Mouse (Mus musculus) embryonic facial prominence, embryonic 12.5 days (tissue): ENCODE results near the gene St6galnac3. TPM values are rescaled to one million over a fixed set of nuclear protein-coding genes. Genes with fewer than 3 reads are reported as not detected.

Experiments
- ATAC-seq: fragments of 200-750 bp; cut with Nextera tagmentation; 2 replicates; pipeline ENCODE4 v1.8.0; 2017; ENCODE audit not compliant: insufficient number of reproducible peaks, insufficient read depth, low FRiP score, low TSS enrichment
- H3K27ac ChIP-seq: fragments of 300-500 bp; sonication (generic); 2 replicates; pipeline ENCODE4 v1.5.1; 2016; ENCODE audit warnings: mild to moderate bottlenecking
- H3K27me3 ChIP-seq: fragments of 300-500 bp; sonication (generic); 2 replicates; pipeline ENCODE4 v1.6.1; 2016; ENCODE audit warnings: mild to moderate bottlenecking, moderate library complexity
- H3K36me3 ChIP-seq: fragments of 300-500 bp; sonication (generic); 2 replicates; pipeline ENCODE4 v1.6.1; 2016; ENCODE audit warnings: mild to moderate bottlenecking
- H3K4me1 ChIP-seq: fragments of 300-500 bp; sonication (generic); 2 replicates; pipeline ENCODE4 v1.6.1; 2016
- H3K4me2 ChIP-seq: fragments of 300-500 bp; sonication (generic); replicated peaks from 2 replicates; pipeline ENCODE4 v1.6.1; 2016; ENCODE audit warnings: mild to moderate bottlenecking, moderate library complexity
- H3K4me3 ChIP-seq: fragments of 300-500 bp; sonication (generic); 2 replicates; pipeline ENCODE4 v1.5.1; 2016; ENCODE audit warnings: mild to moderate bottlenecking
- H3K9ac ChIP-seq: fragments of 300-500 bp; sonication (generic); 2 replicates; pipeline ENCODE4 v1.6.1; 2016; ENCODE audit warnings: mild to moderate bottlenecking, moderate library complexity
- H3K9me3 ChIP-seq: fragments of 300-500 bp; sonication (generic); 2 replicates; pipeline ENCODE4 v1.6.1; 2016; ENCODE audit warnings: mild to moderate bottlenecking, moderate library complexity
- WGBS: fragments of 180-500 bp; shearing (Covaris S2); methylation state at CpG from one replicate; pipeline ENCODE4 v1.1.7; 2016; 5-methylcytosine and 5-hydroxymethylcytosine counted together
- polyA plus RNA-seq: library from polyadenylated mRNA; unstranded; fragments of >200 nt; fragmentation: Nextera tagmentation; extraction: Ambion mirVana; gene quantifications from 2 replicates; pipeline ENCODE4 v1.2.1, GENCODE M21; 2016

St6galnac3 gene
- polyA plus RNA-seq, 1 experiment from 2014 or later: 70.2 TPM

- no peak overlapping the region for H3K4me2 ChIP-seq
- H3K27me3 ChIP-seq: no peaks in the 10 kb centered on the region
- WGBS: 79% methylated on average over 6 of the region's 6 CpGs
- H3K4me1 ChIP-seq: peaks cover 21% of the 10 kb centered on the region
- no peak overlapping the region for H3K9ac ChIP-seq
- H3K9me3 ChIP-seq: no peaks in the 10 kb centered on the region
- H3K36me3 ChIP-seq: no peaks in the 10 kb centered on the region
- no peak overlapping the region for H3K4me3 ChIP-seq
- no peak for ATAC-seq
- H3K27ac ChIP-seq: peak overlapping the region; percentile 50; the same call in 1 of the 2 replicates
Measured at GRCm38 (mm10) chr3:153732035-153732434, 7.1 kb upstream of the St6galnac3 start.

- Histone ChIP-seq H3K36me3 (no peaks in the 10 kb centered on the region), H3K27ac (no peak overlapping the region), H3K4me2 (no peak overlapping the region), H3K27me3 (no peaks in the 10 kb centered on the region), H3K4me1 (peaks cover 23% of the 10 kb centered on the region), H3K9ac (no peak overlapping the region), H3K9me3 (no peaks in the 10 kb centered on the region), H3K4me3 (no peak overlapping the region)
- no peak for ATAC-seq
Measured at GRCm38 (mm10) chr3:153728577-153728976, 3.6 kb upstream of the St6galnac3 start.

GRCm38 (mm10) chr3:153723467-153724079, 1.4 kb downstream of the St6galnac3 start:
- Histone ChIP-seq H3K36me3 (no peaks in the 10 kb centered on the region), H3K4me3 (peak overlapping the region; percentile 78), H3K27ac (no peak overlapping the region), H3K27me3 (no peaks in the 10 kb centered on the region), H3K9me3 (no peaks in the 10 kb centered on the region), H3K4me2 (peak overlapping the region; percentile 74), H3K4me1 (peaks cover 47% of the 10 kb centered on the region), H3K9ac (peak overlapping the region; percentile 31; the same call in 1 of the 2 replicates)
- no peak for ATAC-seq
- WGBS: 73% methylated on average over 9 of the region's 9 CpGs

- H3K4me3 ChIP-seq: no peak overlapping the region
- no peak for ATAC-seq
- no peaks in the 10 kb centered on the region for H3K9me3 ChIP-seq
- no peak overlapping the region for H3K9ac ChIP-seq
- 79% methylated on average over 16 of the region's 16 CpGs for WGBS
- peaks cover 67% of the 10 kb centered on the region for H3K4me1 ChIP-seq
- H3K4me2 ChIP-seq: peak overlapping the region; percentile 9; the same call in 1 of the 2 replicates
- no peak overlapping the region for H3K27ac ChIP-seq
- no peaks in the 10 kb centered on the region for H3K36me3 ChIP-seq
- H3K27me3 ChIP-seq: no peaks in the 10 kb centered on the region
Measured at GRCm38 (mm10) chr3:153721525-153721924, 3.4 kb downstream of the St6galnac3 start.

GRCm38 (mm10) chr3:153720922-153721321, 4.1 kb downstream of the St6galnac3 start:
- H3K27ac ChIP-seq: no peak overlapping the region
- peaks cover 70% of the 10 kb centered on the region for H3K4me1 ChIP-seq
- WGBS: 61% methylated on average over 4 of the region's 4 CpGs
- H3K27me3 ChIP-seq: no peaks in the 10 kb centered on the region
- H3K9ac ChIP-seq: no peak overlapping the region
- H3K4me2 ChIP-seq: peak overlapping the region; percentile 9; the same call in 1 of the 2 replicates
- ATAC-seq: no peak
- H3K36me3 ChIP-seq: no peaks in the 10 kb centered on the region
- H3K9me3 ChIP-seq: no peaks in the 10 kb centered on the region
- no peak overlapping the region for H3K4me3 ChIP-seq

- H3K9ac ChIP-seq: no peak overlapping the region
- WGBS: 23% methylated on average over 3 of the region's 3 CpGs
- peaks cover 73% of the 10 kb centered on the region for H3K4me1 ChIP-seq
- H3K27ac ChIP-seq: peak overlapping the region; percentile 69
- H3K4me3 ChIP-seq: no peak overlapping the region; the same call in 1 of the 2 replicates
- no peaks in the 10 kb centered on the region for H3K36me3 ChIP-seq
- H3K9me3 ChIP-seq: no peaks in the 10 kb centered on the region
- no peaks in the 10 kb centered on the region for H3K27me3 ChIP-seq
- H3K4me2 ChIP-seq: peak overlapping the region; percentile 7; the same call in 1 of the 2 replicates
- no peak for ATAC-seq
Measured at GRCm38 (mm10) chr3:153720296-153720695, 4.7 kb downstream of the St6galnac3 start.

GRCm38 (mm10) chr3:153719256-153719970, 5.6 kb downstream of the St6galnac3 start:
- H3K36me3 ChIP-seq: no peaks in the 10 kb centered on the region
- H3K4me2 ChIP-seq: peak overlapping the region; percentile 7
- peak overlapping the region; percentile 30; the same call in 1 of the 2 replicates for H3K9ac ChIP-seq
- no peaks in the 10 kb centered on the region for H3K27me3 ChIP-seq
- H3K27ac ChIP-seq: peak overlapping the region; percentile 69
- peak; percentile 48; the same call in 1 of the 2 replicates for ATAC-seq
- WGBS: 42% methylated on average over 9 of the region's 9 CpGs
- H3K4me3 ChIP-seq: no peak overlapping the region
- peaks cover 81% of the 10 kb centered on the region for H3K4me1 ChIP-seq
- H3K9me3 ChIP-seq: no peaks in the 10 kb centered on the region

- Histone ChIP-seq H3K36me3 (no peaks in the 10 kb centered on the region), H3K27me3 (no peaks in the 10 kb centered on the region), H3K9ac (no peak overlapping the region), H3K4me1 (peaks cover 75% of the 10 kb centered on the region), H3K27ac (peak overlapping the region; percentile 69), H3K4me3 (no peak overlapping the region), H3K4me2 (peak overlapping the region; percentile 7; the same call in 1 of the 2 replicates), H3K9me3 (no peaks in the 10 kb centered on the region)
- ATAC-seq: no peak
- WGBS: 35% methylated on average over 8 of the region's 8 CpGs
Measured at GRCm38 (mm10) chr3:153718724-153719123, 6.2 kb downstream of the St6galnac3 start.

- WGBS: 35% methylated on average over 7 of the region's 7 CpGs
Measured at GRCm38 (mm10) chr3:153717742-153718141, 7.2 kb downstream of the St6galnac3 start.

GRCm38 (mm10) chr3:153715646-153716045, 9.3 kb downstream of the St6galnac3 start:
- Histone ChIP-seq H3K4me2 (0 out of 2 replicates have a peak overlapping the region, but pooled peaks have one; percentile 19), H3K9ac (no peak overlapping the region), H3K4me1 (peaks cover 56% of the 10 kb centered on the region), H3K27me3 (no peaks in the 10 kb centered on the region), H3K27ac (peak overlapping the region; percentile 73), H3K36me3 (no peaks in the 10 kb centered on the region), H3K9me3 (no peaks in the 10 kb centered on the region), H3K4me3 (no peak overlapping the region)
- 21% methylated on average over 7 of the region's 7 CpGs for WGBS
- ATAC-seq: 0 out of 2 replicates have a peak, but pooled peaks have one; percentile 28

More at GRCm38 (mm10) chr3:153717742-153718141, 7.2 kb downstream of the St6galnac3 start:
- no peak overlapping the region for H3K9ac ChIP-seq
- ATAC-seq: no peak
- H3K9me3 ChIP-seq: no peaks in the 10 kb centered on the region
- no peak overlapping the region for H3K4me2 ChIP-seq
- peak overlapping the region; percentile 48; the same call in 1 of the 2 replicates for H3K27ac ChIP-seq
- no peaks in the 10 kb centered on the region for H3K27me3 ChIP-seq
- H3K4me1 ChIP-seq: peaks cover 67% of the 10 kb centered on the region
- no peaks in the 10 kb centered on the region for H3K36me3 ChIP-seq
- H3K4me3 ChIP-seq: no peak overlapping the region

- no peaks in the 10 kb centered on the region for H3K9me3 ChIP-seq
- no peak overlapping the region for H3K4me3 ChIP-seq
- no peak overlapping the region for H3K9ac ChIP-seq
- H3K27ac ChIP-seq: no peak overlapping the region
- H3K4me1 ChIP-seq: peaks cover 20% of the 10 kb centered on the region
- no peaks in the 10 kb centered on the region for H3K36me3 ChIP-seq
- ATAC-seq: no peak
- H3K27me3 ChIP-seq: no peaks in the 10 kb centered on the region
- H3K4me2 ChIP-seq: no peak overlapping the region
- WGBS: 63% methylated on average over 1 of the region's 1 CpGs
Measured at GRCm38 (mm10) chr3:153710545-153710944, 14.4 kb downstream of the St6galnac3 start.

- ATAC-seq: no peak
- Histone ChIP-seq H3K27ac (no peak overlapping the region), H3K4me2 (no peak overlapping the region), H3K4me1 (peaks cover 19% of the 10 kb centered on the region; the same call in 1 of the 2 replicates), H3K36me3 (no peaks in the 10 kb centered on the region), H3K9me3 (no peaks in the 10 kb centered on the region), H3K9ac (no peak overlapping the region), H3K4me3 (no peak overlapping the region), H3K27me3 (no peaks in the 10 kb centered on the region)
- WGBS: 71% methylated on average over 6 of the region's 6 CpGs
Measured at GRCm38 (mm10) chr3:153707687-153708086, 17.3 kb downstream of the St6galnac3 start.
